Mouse (Mus musculus): ENCODE results near the gene Cox8b. TPM values are rescaled to one million over a fixed set of nuclear protein-coding genes. Genes with fewer than 3 reads are reported as not detected.
A peak's percentile ranks its signal among the peaks of the same experiment; 100 is the strongest.

Cox8b gene
- polyA plus RNA-seq, 1 experiment from 2014 or later = 0.39 TPM

DNA sequence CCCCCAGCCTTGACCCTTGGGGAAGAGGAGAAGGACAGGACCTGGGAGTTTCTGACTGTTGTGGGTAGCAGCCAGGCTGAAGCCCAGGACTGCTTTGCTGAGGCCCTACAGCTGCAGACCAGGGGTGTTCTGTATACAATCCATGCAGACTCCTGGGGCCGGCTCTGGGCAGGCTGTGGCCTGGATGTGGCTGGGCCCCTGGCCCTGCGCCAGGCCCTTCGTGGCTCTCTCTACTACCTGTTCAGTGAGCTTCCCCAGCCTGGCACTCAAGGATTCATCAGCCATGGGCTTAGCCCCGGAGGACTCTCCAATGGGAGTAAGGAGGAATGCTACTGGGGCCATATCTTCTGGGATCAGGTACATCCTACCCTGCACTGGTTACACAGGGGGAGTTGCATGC is 43.1 kb upstream of the Cox8b start:
- ATAC-seq (replicated peaks; ENCODE audit: low FRiP score, low read depth) = no peak
- Histone ChIP-seq H3K4me2 (ENCODE audit: low read length) (no peak overlapping the region), H3K4me3 (replicated peaks; ENCODE audit: low read depth, low read length) (no peak overlapping the region), H3K36me3 (ENCODE audit: insufficient read depth, low read length) (0 out of 2 replicates have a peak, but pooled peaks cover 16% of the 10 kb centered on the region), H3K27ac (no peak overlapping the region), H3K27me3 (ENCODE audit: insufficient read depth, low read length) (no peaks in the 10 kb centered on the region), H3K9me3 (replicated peaks; ENCODE audit: low read length) (no peaks in the 10 kb centered on the region), H3K4me1 (replicated peaks; ENCODE audit: insufficient read depth, low read length) (0 out of 2 replicates have a peak, but pooled peaks cover 3% of the 10 kb centered on the region), H3K9ac (ENCODE audit: low read depth, low read length) (no peak overlapping the region)
- no peak for TF ChIP-seq CTCF (IDR thresholded peaks at IDR 0.05; ENCODE audit: low read depth)
- DNase-seq (ENCODE audit: low spot score) = no peak
- 81% methylated on average over 4 of the region's 4 CpGs for WGBS

DNA sequence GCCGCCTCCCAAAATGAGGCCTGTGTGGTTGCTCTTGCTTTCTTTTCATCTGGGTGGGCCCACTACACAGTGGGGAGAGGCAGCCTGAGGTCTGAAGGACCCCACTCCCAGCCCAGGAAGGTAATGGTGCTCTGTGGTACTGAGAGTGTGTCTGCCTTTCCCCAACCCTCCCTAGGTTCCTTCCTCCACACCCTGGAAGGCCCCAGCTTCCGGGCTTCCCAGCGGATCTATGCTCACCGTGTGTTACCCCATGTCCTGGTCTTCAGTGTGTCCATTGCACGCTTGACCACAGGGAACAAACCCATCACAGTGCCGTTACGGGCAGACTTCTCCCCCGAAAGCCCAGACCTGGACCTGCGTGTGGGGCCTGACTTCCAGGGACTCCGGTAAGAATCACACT is 42.6 kb upstream of the Cox8b start:
- H3K4me1 ChIP-seq (replicated peaks; ENCODE audit: insufficient read depth, low read length) = 0 out of 2 replicates have a peak, but pooled peaks cover 3% of the 10 kb centered on the region
- no peak for TF ChIP-seq CTCF (IDR thresholded peaks at IDR 0.05; ENCODE audit: low read depth)
- WGBS = 84% methylated on average over 10 of the region's 10 CpGs
- no peaks in the 10 kb centered on the region for H3K27me3 ChIP-seq (ENCODE audit: insufficient read depth, low read length)
- DNase-seq (ENCODE audit: low spot score) (no peak), ATAC-seq (replicated peaks; ENCODE audit: low FRiP score, low read depth) (no peak)
- no peak overlapping the region for H3K4me2 ChIP-seq (ENCODE audit: low read length)
- 0 out of 2 replicates have a peak overlapping the region, but pooled peaks have one; percentile 88 for H3K27ac ChIP-seq
- no peaks in the 10 kb centered on the region for H3K9me3 ChIP-seq (replicated peaks; ENCODE audit: low read length)
- 0 out of 2 replicates have a peak, but pooled peaks cover 15% of the 10 kb centered on the region for H3K36me3 ChIP-seq (ENCODE audit: insufficient read depth, low read length)
- H3K9ac ChIP-seq (ENCODE audit: low read depth, low read length) = no peak overlapping the region
- H3K4me3 ChIP-seq (replicated peaks; ENCODE audit: low read depth, low read length) = no peak overlapping the region

DNA sequence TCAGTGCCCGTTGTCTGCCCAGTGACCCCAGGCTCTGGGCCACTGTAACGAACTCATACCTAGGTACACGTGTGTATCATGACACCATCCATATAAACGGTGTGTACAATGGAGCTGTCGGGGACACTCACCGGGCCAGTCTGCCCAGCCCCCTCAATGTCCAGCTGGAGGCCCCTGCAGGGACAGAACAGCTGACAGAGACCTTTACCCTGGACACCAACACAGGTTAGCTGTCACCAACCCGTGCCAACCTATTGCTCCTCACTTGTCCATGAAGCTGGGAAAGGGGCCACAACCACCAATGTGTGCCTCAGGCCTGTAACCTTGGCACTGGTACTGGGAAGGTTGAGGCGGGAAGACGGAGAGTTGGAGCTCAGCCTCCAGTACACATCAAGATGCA is 42.1 kb upstream of the Cox8b start:
- H3K4me2 ChIP-seq (ENCODE audit: low read length) = peak overlapping the region; percentile 62
- H3K27ac ChIP-seq = peak overlapping the region; percentile 88
- DNase-seq (ENCODE audit: low spot score) (no peak), ATAC-seq (replicated peaks; ENCODE audit: low FRiP score, low read depth) (no peak; the same call in 1 of the 2 replicates)
- 43% methylated on average over 9 of the region's 9 CpGs for WGBS
- H3K27me3 ChIP-seq (ENCODE audit: insufficient read depth, low read length) = no peaks in the 10 kb centered on the region
- 0 out of 2 replicates have a peak, but pooled peaks cover 3% of the 10 kb centered on the region for H3K4me1 ChIP-seq (replicated peaks; ENCODE audit: insufficient read depth, low read length)
- no peaks in the 10 kb centered on the region for H3K9me3 ChIP-seq (replicated peaks; ENCODE audit: low read length)
- H3K4me3 ChIP-seq (replicated peaks; ENCODE audit: low read depth, low read length) = peak overlapping the region; percentile 45
- 0 out of 2 replicates have a peak, but pooled peaks cover 12% of the 10 kb centered on the region for H3K36me3 ChIP-seq (ENCODE audit: insufficient read depth, low read length)
- no peak for TF ChIP-seq CTCF (IDR thresholded peaks at IDR 0.05; ENCODE audit: low read depth)
- peak overlapping the region; percentile 65 for H3K9ac ChIP-seq (ENCODE audit: low read depth, low read length)

DNA sequence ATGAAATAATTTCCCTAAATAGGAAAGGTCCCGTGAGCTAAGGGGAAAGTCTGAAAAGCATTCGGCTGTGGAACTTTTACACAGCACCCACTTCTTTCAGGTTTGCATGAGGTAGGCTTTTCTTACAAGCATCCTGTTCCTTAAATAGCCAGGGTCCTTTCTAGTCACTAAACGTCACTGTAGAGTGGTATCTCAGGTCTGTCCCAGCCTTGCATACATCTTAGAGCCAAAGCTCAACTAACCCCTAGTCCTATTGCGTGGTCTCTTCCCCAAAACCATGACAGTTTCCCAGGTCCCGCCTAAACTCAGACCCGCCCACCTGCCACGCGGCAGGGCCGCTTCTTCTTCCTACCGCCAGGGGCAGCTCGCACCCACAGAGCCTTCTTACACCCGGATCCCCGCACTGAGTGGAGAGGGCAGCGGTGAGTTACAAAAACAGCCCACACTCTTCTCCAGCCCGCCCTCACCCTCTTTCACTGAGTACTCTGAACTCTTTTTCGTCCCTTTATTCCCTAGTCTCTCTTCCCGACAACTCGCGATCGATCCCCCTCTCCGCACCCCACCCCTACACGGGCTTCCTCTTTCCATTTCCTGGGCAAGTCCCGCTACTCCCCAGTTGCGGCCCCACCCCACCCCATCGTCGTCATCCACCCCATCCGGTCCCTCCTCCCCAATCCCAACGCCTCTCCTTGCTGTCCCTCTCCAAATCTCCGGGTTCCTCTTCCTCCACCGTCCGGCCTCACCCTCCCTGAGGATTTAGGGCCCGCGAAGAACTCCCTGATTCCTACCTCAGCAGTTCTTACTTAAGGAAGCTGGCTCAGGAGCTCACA is 41.2 kb upstream of the Cox8b start, which contains the start of gene Pgghg:
Gene Pgghg (plus strand): TSS at position 170 of the 830 bp plus-strand sequence.
- H3K4me2 ChIP-seq (ENCODE audit: low read length) = peak within 1 kb of the TSS; percentile 62
- 2% methylated on average over 33 of the region's 33 CpGs for WGBS
- peak; percentile 91 for TF ChIP-seq CTCF (IDR thresholded peaks at IDR 0.05; ENCODE audit: low read depth)

DNA sequence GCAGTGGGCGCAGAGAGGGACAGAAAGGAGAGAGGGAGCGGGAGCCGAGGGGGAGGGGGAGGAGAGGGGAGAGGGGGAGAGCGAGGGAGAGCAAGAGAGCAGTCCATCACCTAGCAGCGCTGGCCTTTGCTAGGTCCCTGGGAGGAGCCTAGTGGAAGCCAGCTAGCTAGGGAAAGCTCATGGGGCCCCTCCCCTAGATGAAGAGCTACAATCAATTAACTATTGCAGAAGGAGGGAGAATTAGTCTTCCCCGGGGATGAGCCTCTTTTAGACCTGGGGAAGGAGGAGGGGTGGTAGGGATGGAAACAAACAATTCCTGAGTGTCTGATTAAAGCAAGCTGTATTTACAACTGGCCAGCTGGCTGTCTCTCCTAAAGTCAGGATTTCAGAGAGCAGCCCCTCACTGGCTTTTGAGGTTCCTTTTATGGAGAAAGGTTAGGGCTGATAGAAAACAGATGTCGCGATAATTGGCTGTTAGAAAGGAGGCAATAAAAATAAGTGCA is 39.5 kb upstream of the Cox8b start:
- H3K27ac ChIP-seq = no peak overlapping the region
- peak overlapping the region; percentile 30; the same call in 1 of the 2 replicates for H3K4me2 ChIP-seq (ENCODE audit: low read length)
- 0 out of 2 replicates have a peak, but pooled peaks cover 3% of the 10 kb centered on the region for H3K4me1 ChIP-seq (replicated peaks; ENCODE audit: insufficient read depth, low read length)
- ATAC-seq (replicated peaks; ENCODE audit: low FRiP score, low read depth) (no peak), DNase-seq (ENCODE audit: low spot score) (peak; percentile 79)
- no peak overlapping the region for H3K9ac ChIP-seq (ENCODE audit: low read depth, low read length)
- TF ChIP-seq CTCF (IDR thresholded peaks at IDR 0.05; ENCODE audit: low read depth) = no peak
- no peaks in the 10 kb centered on the region for H3K9me3 ChIP-seq (replicated peaks; ENCODE audit: low read length)
- H3K27me3 ChIP-seq (ENCODE audit: insufficient read depth, low read length) = no peaks in the 10 kb centered on the region
- 0 out of 2 replicates have a peak, but pooled peaks cover under 1% of the 10 kb centered on the region for H3K36me3 ChIP-seq (ENCODE audit: insufficient read depth, low read length)
- WGBS = 8% methylated on average over 8 of the region's 8 CpGs
- no peak overlapping the region for H3K4me3 ChIP-seq (replicated peaks; ENCODE audit: low read depth, low read length)

More for the DNA sequence above, 41.2 kb upstream of the Cox8b start, which contains the start of gene Pgghg:
- peak; percentile 84 for ATAC-seq (replicated peaks; ENCODE audit: low FRiP score, low read depth)
- Histone ChIP-seq H3K9me3 (replicated peaks; ENCODE audit: low read length) (no peaks in the 10 kb centered on the region), H3K9ac (ENCODE audit: low read depth, low read length) (peak within 1 kb of the TSS; percentile 65), H3K4me1 (replicated peaks; ENCODE audit: insufficient read depth, low read length) (0 out of 2 replicates have a peak, but pooled peaks cover 3% of the 10 kb centered on the region), H3K27me3 (ENCODE audit: insufficient read depth, low read length) (no peaks in the 10 kb centered on the region), H3K4me3 (replicated peaks; ENCODE audit: low read depth, low read length) (peak within 1 kb of the TSS; percentile 45), H3K27ac (peak within 1 kb of the TSS; percentile 88), H3K36me3 (ENCODE audit: insufficient read depth, low read length) (0 out of 2 replicates have a peak, but pooled peaks cover 6% of the 10 kb centered on the region)
- DNase-seq (ENCODE audit: low spot score) = peak; percentile 95

DNA sequence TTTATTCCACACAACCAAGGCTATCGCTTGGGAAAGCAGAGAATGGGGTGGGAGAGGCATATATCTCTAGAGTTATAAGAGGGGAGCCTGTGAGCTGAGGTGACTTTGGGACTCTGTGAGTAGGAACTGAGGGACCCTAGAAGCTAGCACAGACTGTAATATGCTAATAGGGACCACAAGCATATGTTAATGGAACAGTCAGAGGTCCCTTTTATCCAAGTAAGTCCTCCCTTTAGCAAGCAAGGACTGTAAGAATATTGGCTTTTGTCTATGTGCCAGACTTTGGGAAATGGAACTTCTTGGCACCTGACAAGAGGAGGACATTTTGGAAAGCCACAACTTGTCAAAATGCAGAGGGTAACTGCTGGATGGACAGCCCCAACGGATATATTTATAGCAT is 38.6 kb upstream of the Cox8b start:
- Histone ChIP-seq H3K36me3 (ENCODE audit: insufficient read depth, low read length) (no peaks in the 10 kb centered on the region), H3K27me3 (ENCODE audit: insufficient read depth, low read length) (no peaks in the 10 kb centered on the region), H3K4me3 (replicated peaks; ENCODE audit: low read depth, low read length) (no peak overlapping the region), H3K27ac (no peak overlapping the region), H3K9ac (ENCODE audit: low read depth, low read length) (no peak overlapping the region), H3K4me1 (replicated peaks; ENCODE audit: insufficient read depth, low read length) (0 out of 2 replicates have a peak, but pooled peaks cover 3% of the 10 kb centered on the region), H3K4me2 (ENCODE audit: low read length) (no peak overlapping the region), H3K9me3 (replicated peaks; ENCODE audit: low read length) (no peaks in the 10 kb centered on the region)
- ATAC-seq (replicated peaks; ENCODE audit: low FRiP score, low read depth) (no peak), DNase-seq (ENCODE audit: low spot score) (no peak)
- 42% methylated on average over 2 of the region's 2 CpGs for WGBS
- TF ChIP-seq CTCF (IDR thresholded peaks at IDR 0.05; ENCODE audit: low read depth) = no peak
